Mouse (Mus musculus) cerebellum, adult 2 months (tissue): Measurements from ENCODE around the gene Tmem119. TPM values are rescaled to one million over a fixed set of nuclear protein-coding genes. Genes with fewer than 3 reads are reported as not detected.
"Not testable (repeated sequence)": the region's sequence is repeated elsewhere in the genome, so short reads cannot be mapped to it uniquely, and the experiment has no call there.

Source experiments
- DNase-seq, 2 experiments: peaks; one replicate each; pipeline ENCODE4 v3.0.0; 2021
- H3K27ac ChIP-seq: fragments of 200-500 bp; 2 replicates; pipeline ENCODE4 v1.5.1; 2012; ENCODE audit warnings: low read length, control low read depth, inconsistent platforms; ENCODE audit not compliant: insufficient read depth
- H3K27me3 ChIP-seq: fragments of 200-500 bp; 2 replicates; pipeline ENCODE4 v1.6.1; 2012; ENCODE audit warnings: inconsistent platforms, mild to moderate bottlenecking, low read length, moderate library complexity; ENCODE audit not compliant: control insufficient read depth, insufficient read depth
- H3K4me1 ChIP-seq: fragments of 200-500 bp; 2 replicates; pipeline ENCODE4 v1.6.1; 2011; ENCODE audit warnings: low read length; ENCODE audit not compliant: control insufficient read depth, insufficient read depth
- H3K4me3 ChIP-seq: fragments of 200-500 bp; replicated peaks from 2 replicates; pipeline ENCODE3; 2011; ENCODE audit warnings: mild to moderate bottlenecking, low read depth, low read length, control low read depth; ENCODE audit not compliant: insufficient read depth
- CTCF ChIP-seq: fragments of 200-500 bp; IDR thresholded peaks from 2 replicates; pipeline ENCODE4 v1.5.1; 2011; ENCODE audit warnings: low read depth, mild to moderate bottlenecking, control low read depth, low read length, moderate library complexity, borderline replicate concordance; ENCODE audit not compliant: insufficient read depth
- POLR2A ChIP-seq: fragments of 200-500 bp; IDR thresholded peaks from 2 replicates; pipeline ENCODE4 v1.6.1; 2011; ENCODE audit warnings: low read length, control low read depth, borderline replicate concordance; ENCODE audit not compliant: insufficient read depth
- WGBS: fragments of 180-500 bp; shearing (Covaris S2); methylation state at CpG from one replicate; pipeline ENCODE4 v1.1.7; 2018; 5-methylcytosine and 5-hydroxymethylcytosine counted together
- polyA plus RNA-seq: library from polyadenylated mRNA; depleted of rRNA; stranded (reverse); fragments of >200 nt; gene quantifications from 2 replicates; pipeline ENCODE4 v1.2.3, GENCODE M21; 2012

Gene Tmem119
- polyA plus RNA-seq, 1 experiment, result 7.4 TPM

- Histone ChIP-seq H3K4me1 (no peaks in the 10 kb centered on the region), H3K27ac (no peak overlapping the region), H3K4me3 (no peak overlapping the region), H3K27me3 (no peaks in the 10 kb centered on the region)
- DNase-seq, result no peak
- WGBS, result 79% methylated on average over 7 of the region's 7 CpGs
- TF ChIP-seq POLR2A (no peak), CTCF (no peak)
Observed at GRCm38 (mm10) chr5:113781254-113781653, 19.1 kb downstream of the Tmem119 start.

GRCm38 (mm10) chr5:113780763-113781162 is 19.6 kb downstream of the Tmem119 start:
- Histone ChIP-seq H3K4me3 (no peak overlapping the region), H3K4me1 (no peaks in the 10 kb centered on the region), H3K27me3 (no peaks in the 10 kb centered on the region), H3K27ac (no peak overlapping the region)
- WGBS, result 82% methylated on average over 5 of the region's 5 CpGs
- no peak for TF ChIP-seq POLR2A
- TF ChIP-seq CTCF, result no peak
- DNase-seq, result no peak

GRCm38 (mm10) chr5:113780082-113780752 is 20.1 kb downstream of the Tmem119 start:
- 97% methylated on average over 3 of the region's 3 CpGs for WGBS
- no peak overlapping the region for H3K27ac ChIP-seq
- H3K4me1 ChIP-seq, result no peaks in the 10 kb centered on the region
- H3K4me3 ChIP-seq, result no peak overlapping the region
- no peak for DNase-seq
- TF ChIP-seq CTCF (no peak), POLR2A (no peak)
- no peaks in the 10 kb centered on the region for H3K27me3 ChIP-seq

- Histone ChIP-seq H3K4me3 (no peak overlapping the region), H3K4me1 (no peaks in the 10 kb centered on the region), H3K27me3 (no peaks in the 10 kb centered on the region), H3K27ac (no peak overlapping the region)
- no peak for DNase-seq
- no peak for TF ChIP-seq POLR2A
- no peak for TF ChIP-seq CTCF
- WGBS, result 76% methylated on average over 5 of the region's 5 CpGs
Observed at GRCm38 (mm10) chr5:113779569-113779968, 20.7 kb downstream of the Tmem119 start.

GRCm38 (mm10) chr5:113777728-113778127 is 22.6 kb downstream of the Tmem119 start:
- H3K4me1 ChIP-seq, DNase-seq, H3K27ac ChIP-seq, H3K27me3 ChIP-seq, H3K4me3 ChIP-seq: not testable (repeated sequence)
- WGBS, result 68% methylated on average over 8 of the region's 8 CpGs

GRCm38 (mm10) chr5:113776896-113777226 is 23.5 kb downstream of the Tmem119 start:
- DNase-seq, result no peak
- no peak for TF ChIP-seq CTCF
- no peak for TF ChIP-seq POLR2A
- H3K27ac ChIP-seq, result no peak overlapping the region
- 81% methylated on average over 8 of the region's 8 CpGs for WGBS
- H3K4me1 ChIP-seq, result no peaks in the 10 kb centered on the region
- H3K4me3 ChIP-seq, result no peak overlapping the region
- no peaks in the 10 kb centered on the region for H3K27me3 ChIP-seq

GRCm38 (mm10) chr5:113776128-113776895 is 24.0 kb downstream of the Tmem119 start:
- Histone ChIP-seq H3K27me3 (no peaks in the 10 kb centered on the region), H3K27ac (no peak overlapping the region), H3K4me1 (no peaks in the 10 kb centered on the region), H3K4me3 (no peak overlapping the region)
- TF ChIP-seq CTCF (no peak), POLR2A (no peak)
- no peak for DNase-seq
- WGBS, result 90% methylated on average over 15 of the region's 15 CpGs

- H3K4me1 ChIP-seq, result no peaks in the 10 kb centered on the region
- TF ChIP-seq POLR2A, result no peak
- TF ChIP-seq CTCF, result no peak
- H3K4me3 ChIP-seq, result no peak overlapping the region
- no peak for DNase-seq
- 90% methylated on average over 10 of the region's 10 CpGs for WGBS
- no peaks in the 10 kb centered on the region for H3K27me3 ChIP-seq
- no peak overlapping the region for H3K27ac ChIP-seq
Observed at GRCm38 (mm10) chr5:113775585-113775984, 24.7 kb downstream of the Tmem119 start.
